Mouse (Mus musculus) mammary gland, adult 2 months (tissue): Measurements from ENCODE around the gene Arrdc2. TPM values are rescaled to one million over a fixed set of nuclear protein-coding genes. Genes with fewer than 3 reads are reported as not detected.

Experiments used
- polyA plus RNA-seq: library from polyadenylated mRNA; depleted of rRNA; stranded (reverse); fragments of >200 nt; gene quantifications from 2 replicates; pipeline ENCODE4 v1.2.3, GENCODE M21; 2012; ENCODE audit warnings: low replicate concordance; rRNA removed

Arrdc2 gene
- 47.5 and 97.3 TPM in 2 replicates for polyA plus RNA-seq

DNA sequence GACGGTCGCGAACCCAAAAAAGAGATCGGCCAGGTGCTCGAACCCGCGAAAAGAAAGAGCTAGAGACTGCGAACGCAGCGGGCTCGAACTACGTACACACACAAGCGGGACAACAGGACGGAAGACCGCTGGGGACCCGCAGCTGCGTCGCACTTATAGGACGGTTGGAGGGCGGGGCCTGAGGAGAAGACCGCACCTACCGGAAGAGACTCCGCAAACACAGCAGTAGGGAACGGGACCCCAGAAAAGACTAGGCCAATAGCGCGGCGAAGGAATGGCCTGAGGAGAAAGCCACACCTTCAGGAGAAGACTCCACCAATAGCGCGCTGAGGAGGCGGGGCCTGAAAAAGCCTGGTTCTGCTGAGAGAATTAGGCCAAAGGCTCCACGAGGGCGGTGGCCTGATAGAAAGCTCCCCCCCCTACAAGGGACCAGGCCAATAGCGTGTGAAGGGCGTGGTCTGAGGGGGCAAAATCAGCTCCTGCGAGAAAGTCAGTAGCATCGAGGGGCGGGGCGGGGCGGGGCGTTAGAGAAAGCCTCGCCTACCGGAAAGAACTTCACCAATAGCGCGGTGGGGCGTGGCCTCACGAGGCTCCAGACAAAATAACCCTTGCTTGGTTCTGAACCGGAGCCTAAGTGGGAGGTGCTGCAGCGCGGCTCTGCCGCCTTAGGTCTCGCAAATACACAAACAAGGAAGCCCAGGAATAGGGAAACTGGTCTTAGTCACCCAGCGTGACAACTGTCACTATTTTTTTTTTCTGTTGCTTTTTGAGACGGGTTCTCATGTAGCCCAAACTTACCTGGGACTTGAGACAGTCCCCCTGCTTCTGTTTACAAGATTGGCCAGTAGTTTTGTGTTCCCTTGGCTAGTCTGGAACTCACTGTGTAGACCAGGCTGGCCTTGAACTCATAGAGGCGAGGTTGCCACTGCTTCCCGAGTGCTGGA, at the start of gene Arrdc2:
TSS of gene Arrdc2 (minus strand) at position 313 of the 944 bp plus-strand sequence.

GRCm38 (mm10) chr8:70873364-70873985, 34.0 kb upstream of the Arrdc2 start, which contains the start of gene Ccdc124:
Gene Ccdc124, minus strand, starts transcription at chr8:70873935.

DNA sequence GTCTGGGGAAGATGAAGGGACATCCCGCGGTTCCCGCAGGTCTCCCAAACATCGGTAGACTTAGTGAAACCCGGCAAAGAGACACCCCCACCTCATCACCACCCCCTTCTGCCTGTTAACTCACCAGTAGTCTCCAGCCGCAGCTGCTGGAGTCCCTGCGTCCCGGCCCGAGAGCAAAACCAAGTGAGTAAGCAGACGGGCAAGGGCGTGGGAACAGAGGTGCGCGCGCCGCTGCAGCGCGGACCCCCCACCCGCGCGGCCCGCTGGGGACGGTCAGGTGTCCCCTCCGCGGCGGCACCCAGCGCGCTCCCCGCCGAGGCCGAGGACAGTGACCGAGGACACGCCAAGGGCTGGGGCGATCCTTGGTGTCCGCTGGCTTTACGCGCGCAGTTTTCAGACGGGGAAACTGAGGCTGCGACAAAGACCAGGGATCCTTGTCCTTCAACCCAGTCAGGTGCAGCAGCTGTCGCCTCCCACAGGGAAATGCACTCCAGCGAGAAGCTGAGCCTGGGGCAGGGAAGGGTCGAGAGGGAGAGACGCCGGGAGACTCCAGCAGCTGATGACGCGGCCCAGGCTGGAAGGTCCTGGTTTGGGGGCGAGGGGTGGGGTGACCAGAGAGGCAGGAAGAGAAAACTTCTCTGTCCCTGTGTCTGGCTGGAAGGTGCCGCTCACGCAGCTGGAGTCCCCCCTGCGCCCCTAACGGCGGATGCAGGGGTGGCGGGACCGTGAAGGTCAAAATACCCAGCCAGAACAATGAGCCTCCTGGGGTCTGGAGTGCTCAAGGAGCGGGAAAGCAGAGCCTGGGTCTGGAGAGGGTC, 23.5 kb upstream of the Arrdc2 start, which contains the start of gene Kcnn1:
TSS of gene Kcnn1 (minus strand) at position 435 of the 818 bp plus-strand sequence.

GRCm38 (mm10) chr8:70808239-70808638, 31.3 kb downstream of the Arrdc2 start, which contains the start of gene Il12rb1:
Gene Il12rb1, plus strand, starts transcription at chr8:70808449.

DNA sequence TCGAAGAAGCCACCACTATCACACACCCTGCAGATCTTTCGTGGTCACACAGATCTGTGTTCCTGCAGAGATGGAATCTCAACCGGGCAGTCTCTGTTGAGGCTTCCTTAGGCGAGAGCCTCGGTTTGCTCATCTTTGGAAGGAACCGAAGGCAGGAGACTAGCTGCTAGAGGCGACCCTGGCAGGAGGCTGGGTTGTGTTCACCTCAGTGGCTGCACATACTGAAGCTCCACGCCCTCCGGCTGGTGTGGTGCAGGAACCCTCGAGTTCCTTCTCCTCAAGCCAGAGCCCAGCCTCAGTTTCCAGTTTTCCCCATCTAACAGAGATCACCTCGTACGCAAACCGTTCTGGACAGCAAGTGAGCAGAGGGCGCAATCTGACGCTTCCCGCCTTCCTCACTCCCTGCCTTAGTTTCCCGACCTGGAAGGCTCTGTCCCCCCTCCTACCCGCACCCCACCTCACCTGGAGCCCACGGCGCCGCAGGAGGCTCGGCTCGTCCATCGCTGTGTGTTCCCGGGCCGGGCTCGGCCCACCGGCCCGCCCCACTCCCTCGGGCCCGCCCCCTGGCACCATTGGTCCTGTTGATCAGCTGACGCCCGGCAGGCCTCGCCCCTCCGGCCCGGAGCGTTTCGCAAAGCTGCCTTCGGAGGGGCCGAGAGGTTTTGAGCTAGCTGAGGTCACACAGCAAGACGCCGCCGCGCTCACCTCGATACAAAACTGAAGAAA, 34.9 kb downstream of the Arrdc2 start, which contains the start of gene Mast3:
TSS of gene Mast3 (minus strand) at position 574 of the 726 bp plus-strand sequence.

Other genes starting within 250 kb of the Arrdc2 start
- gene Isyna1, start 245.3 kb downstream of the Arrdc2 start, polyA plus RNA-seq = 107 and 194 TPM in 2 replicates
- gene Ssbp4, start 230.8 kb downstream of the Arrdc2 start, polyA plus RNA-seq = 143 and 413 TPM in 2 replicates
- 23.8 and 34.0 TPM in 2 replicates for gene Lrrc25, start 223.6 kb downstream of the Arrdc2 start, polyA plus RNA-seq
- gene Gdf15, start 207.3 kb downstream of the Arrdc2 start, polyA plus RNA-seq = 1.3 and 4.8 TPM in 2 replicates
- 36.5 and 50.6 TPM in 2 replicates for gene Pgpep1, start 179.3 kb downstream of the Arrdc2 start, polyA plus RNA-seq
- 62.1 and 102 TPM in 2 replicates for gene Lsm4, start 166.5 kb downstream of the Arrdc2 start, polyA plus RNA-seq
- 185 and 938 TPM in 2 replicates for gene Jund, start 140.8 kb downstream of the Arrdc2 start, polyA plus RNA-seq
- gene Iqcn, start 136.3 kb downstream of the Arrdc2 start, polyA plus RNA-seq = 0.03 and 0.04 TPM in 2 replicates
- gene Gm3336, start 121.2 kb downstream of the Arrdc2 start, polyA plus RNA-seq = 0.20 and 0.50 TPM in 2 replicates
- 5.5 and 6.5 TPM in 2 replicates for gene Pde4c, start 116.0 kb downstream of the Arrdc2 start, polyA plus RNA-seq
- 32.7 and 43.5 TPM in 2 replicates for gene Rab3a, start 85.0 kb downstream of the Arrdc2 start, polyA plus RNA-seq
- gene Mpv17l2, start 78.8 kb downstream of the Arrdc2 start, polyA plus RNA-seq = 69.3 and 175 TPM in 2 replicates
- gene Pik3r2, start 63.0 kb downstream of the Arrdc2 start, polyA plus RNA-seq = 149 and 256 TPM in 2 replicates
- gene Mast3, start 34.7 kb downstream of the Arrdc2 start, polyA plus RNA-seq = 90.3 and 270 TPM in 2 replicates
- gene Il12rb1, start 31.3 kb downstream of the Arrdc2 start, polyA plus RNA-seq = 2.4 and 4.3 TPM in 2 replicates
- gene Kcnn1, start 23.5 kb upstream of the Arrdc2 start, polyA plus RNA-seq = 12.7 and 19.0 TPM in 2 replicates
- 38.1 and 57.1 TPM in 2 replicates for gene Ccdc124, start 34.2 kb upstream of the Arrdc2 start, polyA plus RNA-seq
- 118 and 221 TPM in 2 replicates for gene Slc5a5, start 53.0 kb upstream of the Arrdc2 start, polyA plus RNA-seq
- gene Rpl18a, start 57.7 kb upstream of the Arrdc2 start, polyA plus RNA-seq = 5,038 and 8,367 TPM in 2 replicates
- 52.8 and 110 TPM in 2 replicates for gene Map1s, start 66.2 kb upstream of the Arrdc2 start, polyA plus RNA-seq